Mouse (Mus musculus) limb, embryonic 11.5 days (tissue): Measurements from ENCODE around the gene Tmem184b. TPM values are rescaled to one million over a fixed set of nuclear protein-coding genes. Genes with fewer than 3 reads are reported as not detected.
A peak's percentile ranks its signal among the peaks of the same experiment; 100 is the strongest.

ENCODE experiments used
- ATAC-seq: fragments of 200-750 bp; cut with Nextera tagmentation; 2 replicates; pipeline ENCODE4 v1.8.0; 2017; ENCODE audit warnings: low read depth; ENCODE audit not compliant: insufficient number of reproducible peaks, low FRiP score, low TSS enrichment
- DNase-seq: peaks from one replicate; pipeline ENCODE4 v3.0.0-alpha.2; 2015; ENCODE audit warnings: low spot score
- H3K27ac ChIP-seq: fragments of 300-500 bp; sonication (generic); replicated peaks from 2 replicates; pipeline ENCODE4 v1.5.1; 2014; ENCODE audit warnings: low read depth, mild to moderate bottlenecking, low read length
- H3K27me3 ChIP-seq: fragments of 300-500 bp; sonication (generic); 2 replicates; pipeline ENCODE4 v1.6.1; 2014; ENCODE audit warnings: mild to moderate bottlenecking, low read length, mixed read lengths; ENCODE audit not compliant: control insufficient read depth, insufficient read depth
- H3K36me3 ChIP-seq: fragments of 300-500 bp; sonication (generic); 2 replicates; pipeline ENCODE4 v1.6.1; 2014; ENCODE audit warnings: mild to moderate bottlenecking, low read length, moderate library complexity, mixed read lengths; ENCODE audit not compliant: control insufficient read depth, insufficient read depth
- H3K4me1 ChIP-seq: fragments of 300-500 bp; sonication (generic); 2 replicates; pipeline ENCODE4 v1.6.1; 2014; ENCODE audit warnings: low read length, mixed read lengths; ENCODE audit not compliant: control insufficient read depth, insufficient read depth
- H3K4me2 ChIP-seq: fragments of 300-500 bp; sonication (generic); 2 replicates; pipeline ENCODE4 v1.6.1; 2014; ENCODE audit warnings: low read depth, mild to moderate bottlenecking, moderate library complexity; ENCODE audit not compliant: severe bottlenecking
- H3K4me3 ChIP-seq: fragments of 300-500 bp; sonication (generic); 2 replicates; pipeline ENCODE4 v1.5.1; 2014; ENCODE audit warnings: low read depth, low read length
- H3K9ac ChIP-seq: fragments of 300-500 bp; sonication (generic); 2 replicates; pipeline ENCODE4 v1.6.1; 2014; ENCODE audit warnings: mild to moderate bottlenecking, low read length
- H3K9me3 ChIP-seq: fragments of 300-500 bp; sonication (generic); 2 replicates; pipeline ENCODE4 v1.6.1; 2016; ENCODE audit warnings: low read length; ENCODE audit not compliant: control insufficient read depth
- WGBS: fragments of 180-500 bp; shearing (Covaris S2); extraction: QIAGEN DNeasy Blood & Tissue Kit; methylation state at CpG from one replicate; pipeline ENCODE4 v1.1.7; 2014; 5-methylcytosine and 5-hydroxymethylcytosine counted together
- polyA plus RNA-seq: library from polyadenylated mRNA; unstranded; fragments of >200 nt; fragmentation: Nextera tagmentation; extraction: Ambion mirVana; gene quantifications from 2 replicates; pipeline ENCODE4 v1.2.1, GENCODE M21; 2014

Tmem184b gene
- polyA plus RNA-seq, 1 experiment from 2014 or later = 50.4 TPM

DNA sequence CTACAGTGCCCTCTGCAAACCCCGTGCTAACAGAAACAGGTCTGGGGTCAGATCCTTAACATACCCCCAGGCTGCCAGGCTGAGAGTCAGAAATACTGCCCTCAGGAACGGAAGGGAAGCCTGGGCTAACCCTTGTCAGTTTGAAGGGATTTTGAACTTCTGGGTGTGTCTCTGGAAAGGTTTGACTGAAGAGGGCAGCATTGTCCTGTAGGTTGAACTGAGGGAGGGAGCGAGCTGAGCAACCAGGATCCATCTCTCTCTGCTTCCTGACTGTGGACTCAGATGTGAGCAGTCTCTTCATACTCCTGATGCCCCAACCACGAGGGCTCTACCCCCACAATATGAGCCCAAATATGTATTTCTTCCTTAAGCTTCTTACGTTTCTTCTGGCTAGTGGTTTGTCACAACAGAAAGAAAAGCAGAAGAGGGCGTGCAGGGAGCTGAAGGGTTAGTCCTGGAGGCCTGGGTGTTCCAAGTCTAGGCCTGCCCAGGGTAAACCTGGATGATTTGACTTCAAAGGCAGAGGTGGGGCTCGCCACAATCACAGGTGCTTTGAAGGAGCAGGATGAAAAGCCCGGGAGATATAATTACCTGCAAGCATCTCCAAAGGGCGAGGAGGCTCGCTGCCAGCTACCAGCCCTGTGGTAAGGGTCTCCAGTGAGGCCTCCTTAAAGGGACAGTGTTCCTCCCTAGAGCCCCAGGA lies 8.1 kb upstream of the Tmem184b start:
- no peak overlapping the region for H3K4me2 ChIP-seq
- H3K27me3 ChIP-seq = no peaks in the 10 kb centered on the region
- H3K9ac ChIP-seq = no peak overlapping the region
- DNase-seq (no peak), ATAC-seq (no peak)
- no peaks in the 10 kb centered on the region for H3K4me1 ChIP-seq
- WGBS = 58% methylated on average over 10 of the region's 10 CpGs
- no peak overlapping the region for H3K27ac ChIP-seq
- H3K36me3 ChIP-seq = no peaks in the 10 kb centered on the region
- no peaks in the 10 kb centered on the region for H3K9me3 ChIP-seq
- no peak overlapping the region for H3K4me3 ChIP-seq

DNA sequence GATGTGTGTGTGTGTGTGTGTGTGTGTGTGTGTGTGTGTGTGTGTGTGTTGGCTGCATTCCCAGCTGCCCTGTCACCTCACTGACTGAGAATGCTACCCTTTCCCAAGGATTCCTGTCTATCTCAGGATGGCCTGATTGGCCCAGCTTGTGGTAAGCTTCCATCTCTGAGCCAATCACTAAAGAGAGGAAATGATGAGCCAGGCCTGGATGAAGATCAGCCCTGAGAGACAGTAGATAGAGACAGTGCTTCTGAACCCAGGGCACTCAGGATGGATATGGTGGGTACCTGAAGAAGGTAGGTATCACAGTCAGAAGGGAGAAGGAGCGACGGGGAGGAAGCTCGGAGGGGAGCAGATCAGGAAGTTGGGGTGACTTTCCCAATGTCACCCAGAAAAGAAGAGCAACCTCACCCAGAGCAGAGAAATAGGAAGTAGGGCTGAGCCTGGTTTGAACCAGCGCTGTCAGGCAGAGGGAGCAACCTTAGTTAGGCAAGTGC lies 5.8 kb upstream of the Tmem184b start:
- Histone ChIP-seq H3K27me3 (no peaks in the 10 kb centered on the region), H3K4me1 (peaks cover 2% of the 10 kb centered on the region; the same call in 1 of the 2 replicates), H3K4me2 (no peak overlapping the region), H3K27ac (no peak overlapping the region), H3K9me3 (no peaks in the 10 kb centered on the region), H3K9ac (no peak overlapping the region), H3K36me3 (no peaks in the 10 kb centered on the region), H3K4me3 (no peak overlapping the region)
- ATAC-seq (no peak), DNase-seq (no peak)
- 90% methylated on average over 4 of the region's 4 CpGs for WGBS

DNA sequence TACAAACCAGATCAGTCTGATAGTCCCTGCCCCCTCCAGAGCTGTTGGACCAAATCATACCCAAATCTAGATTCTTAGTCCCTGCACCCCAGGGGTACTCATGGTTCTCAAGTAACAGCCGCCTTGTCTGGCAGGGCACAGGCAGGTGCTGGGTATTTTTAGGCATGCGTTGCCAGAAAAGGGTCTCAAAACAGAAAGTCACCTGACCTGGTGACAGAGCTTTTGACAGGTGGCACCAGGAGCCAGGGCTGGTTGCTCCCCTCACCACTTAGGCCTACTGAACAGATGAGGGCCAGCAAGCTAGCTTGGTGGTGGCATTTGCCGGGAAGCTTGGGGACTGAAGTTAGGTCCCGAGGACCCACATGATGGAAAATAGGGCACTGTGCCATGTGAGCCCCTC lies 3.2 kb upstream of the Tmem184b start:
- no peak for ATAC-seq
- no peak for DNase-seq
- no peak overlapping the region for H3K4me2 ChIP-seq
- H3K9ac ChIP-seq = no peak overlapping the region
- WGBS = 73% methylated on average over 4 of the region's 4 CpGs
- H3K36me3 ChIP-seq = no peaks in the 10 kb centered on the region
- no peak overlapping the region for H3K4me3 ChIP-seq
- peaks cover 12% of the 10 kb centered on the region for H3K4me1 ChIP-seq
- H3K27me3 ChIP-seq = no peaks in the 10 kb centered on the region
- no peak overlapping the region for H3K27ac ChIP-seq
- H3K9me3 ChIP-seq = no peaks in the 10 kb centered on the region

GRCm38 (mm10) chr15:79404277-79404676 lies 908 bp upstream of the Tmem184b start:
- Histone ChIP-seq H3K9ac (no peak overlapping the region), H3K27ac (no peak overlapping the region), H3K4me3 (no peak overlapping the region), H3K27me3 (no peaks in the 10 kb centered on the region), H3K4me2 (no peak overlapping the region), H3K9me3 (no peaks in the 10 kb centered on the region), H3K4me1 (peaks cover 19% of the 10 kb centered on the region), H3K36me3 (no peaks in the 10 kb centered on the region)
- no peak for ATAC-seq
- no peak for DNase-seq
- WGBS = 46% methylated on average over 1 of the region's 1 CpGs

- peaks cover 19% of the 10 kb centered on the region for H3K4me1 ChIP-seq
- 11% methylated on average over 9 of the region's 9 CpGs for WGBS
- H3K27ac ChIP-seq = no peak overlapping the region
These were observed 418 bp upstream of the Tmem184b start for GRCm38 (mm10) chr15:79403763-79404210.

GRCm38 (mm10) chr15:79402176-79402575 lies 1.2 kb downstream of the Tmem184b start:
- Histone ChIP-seq H3K9ac (peak overlapping the region; percentile 85), H3K4me1 (peaks cover 19% of the 10 kb centered on the region), H3K36me3 (no peaks in the 10 kb centered on the region; the same call in 1 of the 2 replicates), H3K4me3 (peak overlapping the region; percentile 81), H3K27me3 (no peaks in the 10 kb centered on the region), H3K27ac (no peak overlapping the region), H3K4me2 (peak overlapping the region; percentile 77), H3K9me3 (no peaks in the 10 kb centered on the region)
- WGBS = 20% methylated on average over 5 of the region's 5 CpGs
- DNase-seq = no peak
- ATAC-seq = no peak

More at GRCm38 (mm10) chr15:79403763-79404210, 418 bp upstream of the Tmem184b start:
- H3K4me3 ChIP-seq = peak overlapping the region; percentile 81
- H3K4me2 ChIP-seq = peak overlapping the region; percentile 77
- no peaks in the 10 kb centered on the region for H3K27me3 ChIP-seq
- DNase-seq (no peak), ATAC-seq (no peak)
- no peaks in the 10 kb centered on the region for H3K9me3 ChIP-seq
- H3K36me3 ChIP-seq = no peaks in the 10 kb centered on the region
- H3K9ac ChIP-seq = no peak overlapping the region; the same call in 1 of the 2 replicates

DNA sequence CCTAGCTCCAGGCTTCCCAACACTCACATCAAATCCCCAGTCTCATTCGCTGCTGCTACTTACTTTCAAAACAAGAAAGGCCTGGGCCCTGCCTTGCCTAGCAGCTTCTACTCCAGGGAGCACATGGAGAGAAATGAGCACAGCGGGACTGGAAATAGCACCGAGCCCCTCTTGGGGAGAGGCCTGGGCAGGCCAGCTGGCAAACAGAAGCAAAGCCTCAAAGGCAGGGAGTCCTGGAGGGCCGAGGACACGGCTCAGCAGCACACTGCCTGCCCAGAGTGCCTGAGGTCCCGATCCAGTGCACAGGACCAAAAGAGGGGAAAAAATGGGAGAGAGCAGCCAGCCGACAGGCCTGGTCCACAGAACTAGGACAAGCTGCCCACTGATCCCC lies 2.4 kb downstream of the Tmem184b start:
- Histone ChIP-seq H3K36me3 (no peaks in the 10 kb centered on the region; the same call in 1 of the 2 replicates), H3K9me3 (no peaks in the 10 kb centered on the region), H3K4me2 (0 out of 2 replicates have a peak overlapping the region, but pooled peaks have one; percentile 4), H3K4me1 (peaks cover 19% of the 10 kb centered on the region), H3K27me3 (no peaks in the 10 kb centered on the region), H3K27ac (no peak overlapping the region), H3K9ac (no peak overlapping the region), H3K4me3 (no peak overlapping the region)
- no peak for ATAC-seq
- 69% methylated on average over 7 of the region's 7 CpGs for WGBS
- no peak for DNase-seq

DNA sequence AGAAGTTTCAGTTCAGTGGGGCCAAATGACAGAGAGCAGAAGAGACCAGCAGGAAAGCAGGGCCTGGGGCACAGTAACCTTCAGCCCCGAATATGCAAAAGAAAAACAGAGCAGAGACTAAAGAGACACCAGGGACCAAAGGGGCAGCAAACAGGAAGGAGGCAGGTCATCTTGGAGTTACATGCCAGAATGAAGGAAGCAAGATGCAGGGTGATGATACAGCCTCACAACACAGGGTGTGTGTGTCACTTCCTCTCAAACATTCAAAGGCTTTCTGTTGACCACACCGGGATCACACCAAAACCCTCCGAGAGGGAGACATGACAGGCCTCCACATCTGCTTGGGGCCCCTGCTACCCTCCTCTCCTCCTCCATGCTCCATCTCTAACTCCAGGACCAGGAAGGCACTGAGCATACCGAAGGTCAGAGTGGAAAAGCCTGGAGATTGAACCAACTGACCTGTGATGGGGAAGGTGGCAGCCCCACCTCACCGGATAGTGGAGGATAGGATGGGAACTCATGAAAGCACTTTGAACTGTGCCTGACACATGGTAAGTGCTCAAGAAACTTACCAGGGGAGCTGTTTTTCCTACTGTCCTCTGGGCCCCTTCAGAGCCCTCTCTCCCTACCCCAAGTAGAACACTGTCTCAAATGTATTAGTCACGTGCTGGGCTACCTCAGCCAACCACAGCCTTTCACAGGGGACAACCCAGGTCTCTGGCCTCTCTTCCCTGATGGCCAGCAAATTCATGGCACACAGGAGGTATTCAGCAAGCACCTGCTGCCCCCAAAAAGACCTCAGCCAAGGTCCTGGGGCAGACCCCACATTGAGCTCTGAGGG lies 3.0 kb downstream of the Tmem184b start:
- H3K4me1 ChIP-seq = peaks cover 19% of the 10 kb centered on the region
- 73% methylated on average over 6 of the region's 6 CpGs for WGBS
- H3K27ac ChIP-seq = no peak overlapping the region
- DNase-seq (no peak), ATAC-seq (no peak)
- H3K4me3 ChIP-seq = no peak overlapping the region
- no peaks in the 10 kb centered on the region for H3K9me3 ChIP-seq
- H3K27me3 ChIP-seq = no peaks in the 10 kb centered on the region
- H3K36me3 ChIP-seq = no peaks in the 10 kb centered on the region; the same call in 1 of the 2 replicates
- H3K9ac ChIP-seq = no peak overlapping the region
- H3K4me2 ChIP-seq = no peak overlapping the region
